Mouse (Mus musculus) liver, embryonic 14.5 days (tissue): ENCODE data around the gene Dlg2.

Experiments
- CTCF ChIP-seq: IDR thresholded peaks from 2 replicates; pipeline ENCODE4 v1.5.1; 2016; ENCODE audit warnings: antibody characterized with exemption, low read depth, control low read depth
- EP300 ChIP-seq: IDR thresholded peaks from 2 replicates; pipeline ENCODE4 v1.6.1; 2016; ENCODE audit warnings: antibody characterized with exemption, low read depth

GRCm38 (mm10) chr7:91173560-91173959, 697.1 kb downstream of the Dlg2 start:
- TF ChIP-seq CTCF, result no peak
- no peak for TF ChIP-seq EP300
